Comparison of ENCODE assay signal across 8 mouse cellular contexts in genomic region chr3:37896821-37897311, GRCm38 (mm10).
DNase-seq lines count a peak whose midpoint lies in the region; ATAC-seq lines count a peak whose summit lies in the region.

No protein-coding gene starts in this region.

- WGBS in embryonic facial prominence, embryonic 13.5 days, result under 1% methylated on average over 17 of the region's 17 CpGs
- WGBS in heart, embryonic 12.5 days, result 3% methylated on average over 17 of the region's 17 CpGs
- WGBS in kidney, embryonic 15.5 days, result 3% methylated on average over 17 of the region's 17 CpGs
- 8% methylated on average over 17 of the region's 17 CpGs for WGBS in liver, embryonic 11.5 days
- 2% methylated on average over 17 of the region's 17 CpGs for WGBS in neural tube, embryonic 15.5 days

- DNase-seq in adrenal gland, postnatal 10 days, result peak; percentile 54
- no peak for DNase-seq in liver, embryonic 11.5 days (ENCODE audit: low spot score)

- H3K4me2 ChIP-seq in embryonic facial prominence, embryonic 13.5 days, result peak overlapping the region; percentile 52
- peak overlapping the region; percentile 68 for H3K4me2 ChIP-seq in heart, embryonic 12.5 days
- peak overlapping the region; percentile 57 for H3K4me2 ChIP-seq in kidney, embryonic 15.5 days
- peak overlapping the region; percentile 53 for H3K4me2 ChIP-seq in liver, embryonic 11.5 days
- H3K4me2 ChIP-seq in neural tube, embryonic 15.5 days, result peak overlapping the region; percentile 50

- no peaks in the 10 kb centered on the region for H3K36me3 ChIP-seq in embryonic facial prominence, embryonic 13.5 days
- H3K36me3 ChIP-seq in heart, embryonic 12.5 days, result no peaks in the 10 kb centered on the region
- H3K36me3 ChIP-seq in kidney, embryonic 15.5 days, result no peaks in the 10 kb centered on the region
- H3K36me3 ChIP-seq in liver, embryonic 11.5 days (ENCODE audit: control insufficient read depth, insufficient read depth, low read length), result no peaks in the 10 kb centered on the region
- no peaks in the 10 kb centered on the region for H3K36me3 ChIP-seq in neural tube, embryonic 15.5 days

- peaks cover 18% of the 10 kb centered on the region for H3K4me1 ChIP-seq in embryonic facial prominence, embryonic 13.5 days
- peaks cover 16% of the 10 kb centered on the region for H3K4me1 ChIP-seq in heart, embryonic 12.5 days (replicated peaks)
- peaks cover 22% of the 10 kb centered on the region for H3K4me1 ChIP-seq in kidney, embryonic 15.5 days
- H3K4me1 ChIP-seq in liver, embryonic 11.5 days (replicated peaks; ENCODE audit: control insufficient read depth, insufficient read depth, low read length), result no peaks in the 10 kb centered on the region
- H3K4me1 ChIP-seq in neural tube, embryonic 15.5 days, result peaks cover 6% of the 10 kb centered on the region; the same call in 1 of the 2 replicates

- no peak for ATAC-seq in embryonic facial prominence, embryonic 13.5 days (ENCODE audit: insufficient number of reproducible peaks, insufficient read depth, low FRiP score, low TSS enrichment, low read depth)
- no peak for ATAC-seq in heart, embryonic 12.5 days (ENCODE audit: insufficient number of reproducible peaks, low FRiP score)
- peak; percentile 89 for ATAC-seq in kidney, embryonic 15.5 days (replicated peaks; ENCODE audit: low FRiP score)
- no peak for ATAC-seq in liver, embryonic 11.5 days (replicated peaks; ENCODE audit: low FRiP score)
- ATAC-seq in neural tube, embryonic 15.5 days (ENCODE audit: low FRiP score), result peak; percentile 85; the same call in 1 of the 2 replicates
- ATAC-seq in megakaryocyte-erythroid progenitor cell, adult 5-6 weeks (replicated peaks; ENCODE audit: low FRiP score, low TSS enrichment, poor library complexity, severe bottlenecking), result no peak
- ATAC-seq in erythroid progenitor cell, adult 5-6 weeks (replicated peaks; ENCODE audit: low FRiP score, poor library complexity, severe bottlenecking), result no peak

- H3K27ac ChIP-seq in embryonic facial prominence, embryonic 13.5 days, result no peak overlapping the region
- H3K27ac ChIP-seq in heart, embryonic 12.5 days (ENCODE audit: poor library complexity, severe bottlenecking), result peak overlapping the region; percentile 81
- peak overlapping the region; percentile 88 for H3K27ac ChIP-seq in kidney, embryonic 15.5 days
- H3K27ac ChIP-seq in liver, embryonic 11.5 days (ENCODE audit: low read depth, low read length), result no peak overlapping the region
- H3K27ac ChIP-seq in neural tube, embryonic 15.5 days (replicated peaks), result peak overlapping the region; percentile 6; the same call in 1 of the 2 replicates

- H3K4me3 ChIP-seq in embryonic facial prominence, embryonic 13.5 days, result peak overlapping the region; percentile 23
- peak overlapping the region; percentile 32 for H3K4me3 ChIP-seq in heart, embryonic 12.5 days
- H3K4me3 ChIP-seq in kidney, embryonic 15.5 days (replicated peaks), result peak overlapping the region; percentile 22
- H3K4me3 ChIP-seq in liver, embryonic 11.5 days (ENCODE audit: low read depth, low read length), result no peak overlapping the region; the same call in 1 of the 2 replicates
- H3K4me3 ChIP-seq in neural tube, embryonic 15.5 days (replicated peaks), result peak overlapping the region; percentile 23

- H3K27me3 ChIP-seq in embryonic facial prominence, embryonic 13.5 days, result no peaks in the 10 kb centered on the region
- H3K27me3 ChIP-seq in heart, embryonic 12.5 days (replicated peaks), result no peaks in the 10 kb centered on the region
- no peaks in the 10 kb centered on the region for H3K27me3 ChIP-seq in kidney, embryonic 15.5 days
- H3K27me3 ChIP-seq in liver, embryonic 11.5 days (replicated peaks; ENCODE audit: control insufficient read depth, insufficient read depth, low read length), result no peaks in the 10 kb centered on the region
- peaks cover 12% of the 10 kb centered on the region for H3K27me3 ChIP-seq in neural tube, embryonic 15.5 days (replicated peaks)

- H3K9me3 ChIP-seq in embryonic facial prominence, embryonic 13.5 days, result 0 out of 2 replicates have a peak, but pooled peaks cover 3% of the 10 kb centered on the region
- H3K9me3 ChIP-seq in heart, embryonic 12.5 days (replicated peaks), result peaks cover 3% of the 10 kb centered on the region; the same call in 1 of the 2 replicates
- 0 out of 2 replicates have a peak, but pooled peaks cover 3% of the 10 kb centered on the region for H3K9me3 ChIP-seq in kidney, embryonic 15.5 days (replicated peaks)
- H3K9me3 ChIP-seq in liver, embryonic 11.5 days (ENCODE audit: control insufficient read depth, low read length), result no peaks in the 10 kb centered on the region
- no peaks in the 10 kb centered on the region for H3K9me3 ChIP-seq in neural tube, embryonic 15.5 days (replicated peaks)

- peak overlapping the region; percentile 37; the same call in 1 of the 2 replicates for H3K9ac ChIP-seq in embryonic facial prominence, embryonic 13.5 days
- H3K9ac ChIP-seq in heart, embryonic 12.5 days, result peak overlapping the region; percentile 45
- H3K9ac ChIP-seq in kidney, embryonic 15.5 days, result no peak overlapping the region
- H3K9ac ChIP-seq in liver, embryonic 11.5 days (ENCODE audit: low read depth, low read length), result no peak overlapping the region
- H3K9ac ChIP-seq in neural tube, embryonic 15.5 days (replicated peaks), result no peak overlapping the region

Comparison
In these comparisons a context has a peak if more than half of its experiments do, and no peak if none do; other contexts are left out.
1. ATAC-seq: peak in kidney, embryonic 15.5 days (single experiment) and neural tube, embryonic 15.5 days (single experiment); none in embryonic facial prominence, embryonic 13.5 days (single experiment), heart, embryonic 12.5 days (single experiment), liver, embryonic 11.5 days (single experiment), megakaryocyte-erythroid progenitor cell, adult 5-6 weeks (single experiment) and erythroid progenitor cell, adult 5-6 weeks (single experiment).
2. H3K27ac ChIP-seq: peak in heart, embryonic 12.5 days (single experiment), kidney, embryonic 15.5 days (single experiment) and neural tube, embryonic 15.5 days (single experiment); none in embryonic facial prominence, embryonic 13.5 days (single experiment) and liver, embryonic 11.5 days (single experiment).
3. H3K9ac ChIP-seq: peak in embryonic facial prominence, embryonic 13.5 days (single experiment) and heart, embryonic 12.5 days (single experiment); none in kidney, embryonic 15.5 days (single experiment), liver, embryonic 11.5 days (single experiment) and neural tube, embryonic 15.5 days (single experiment).
4. Peak in every context shown above with its lines, with median percentiles within 50 percentile points of each other: H3K4me2 ChIP-seq.